Mouse (Mus musculus): ENCODE results near the gene Dhx32. TPM values are rescaled to one million over a fixed set of nuclear protein-coding genes. Genes with fewer than 3 reads are reported as not detected.
"Not testable (repeated sequence)": the region's sequence is repeated elsewhere in the genome, so short reads cannot be mapped to it uniquely, and the experiment has no call there.

The Dhx32 gene
- polyA plus RNA-seq, 3 experiments from 2014 or later: 6.8 to 8.7 (median 8.5) TPM

- no peak for ATAC-seq
These were observed 57.0 kb downstream of the Dhx32 start for GRCm38 (mm10) chr7:133725571-133725970.

GRCm38 (mm10) chr7:133724844-133725243 is 57.7 kb downstream of the Dhx32 start:
- ATAC-seq: no peak

GRCm38 (mm10) chr7:133720616-133721015 is 61.9 kb downstream of the Dhx32 start:
- no peak for ATAC-seq

- ATAC-seq: no peak
These were observed 63.9 kb downstream of the Dhx32 start for GRCm38 (mm10) chr7:133718580-133718979.

GRCm38 (mm10) chr7:133715387-133715786 is 67.1 kb downstream of the Dhx32 start:
- no peak for ATAC-seq

GRCm38 (mm10) chr7:133707301-133707700 is 75.2 kb downstream of the Dhx32 start:
- no peak for ATAC-seq

GRCm38 (mm10) chr7:133703906-133704305 is 78.6 kb downstream of the Dhx32 start:
- no peak for ATAC-seq

- no peak for ATAC-seq
These were observed 80.2 kb downstream of the Dhx32 start for GRCm38 (mm10) chr7:133702333-133702732.

GRCm38 (mm10) chr7:133701366-133701765 is 81.2 kb downstream of the Dhx32 start:
- no peak for ATAC-seq

- ATAC-seq: no peak
These were observed 82.6 kb downstream of the Dhx32 start for GRCm38 (mm10) chr7:133699885-133700284.

- ATAC-seq: no peak
These were observed 84.4 kb downstream of the Dhx32 start for GRCm38 (mm10) chr7:133698021-133698709.

GRCm38 (mm10) chr7:133685644-133686043 is 96.9 kb downstream of the Dhx32 start:
- not testable (repeated sequence) for ATAC-seq

- no peak for ATAC-seq
These were observed 97.8 kb downstream of the Dhx32 start for GRCm38 (mm10) chr7:133684701-133685100.

- ATAC-seq: no peak
These were observed 98.4 kb downstream of the Dhx32 start for GRCm38 (mm10) chr7:133684110-133684509.

GRCm38 (mm10) chr7:133683626-133684025 is 98.9 kb downstream of the Dhx32 start:
- no peak for ATAC-seq

- ATAC-seq: no peak
These were observed 102.6 kb downstream of the Dhx32 start, which contains the start of gene Mmp21 for GRCm38 (mm10) chr7:133679961-133680360. Gene Mmp21, minus strand, starts transcription at chr7:133680061.

- ATAC-seq: no peak
These were observed 103.1 kb downstream of the Dhx32 start for GRCm38 (mm10) chr7:133679439-133679838.

- no peak for ATAC-seq
These were observed 103.8 kb downstream of the Dhx32 start for GRCm38 (mm10) chr7:133678716-133679115.

GRCm38 (mm10) chr7:133676002-133676401 is 106.5 kb downstream of the Dhx32 start:
- ATAC-seq: no peak

Other genes starting within 250 kb of the Dhx32 start
- not detected for gene Tex36, start 180.6 kb downstream of the Dhx32 start, polyA plus RNA-seq (2017; shearing (Covaris generic))
- 10 to 100 TPM; 11.4 to 17.6 (median 15.3) TPM for gene Edrf1, start 145.2 kb downstream of the Dhx32 start, polyA plus RNA-seq (2017; shearing (Covaris generic))
- not detected for gene Mmp21, start 102.7 kb downstream of the Dhx32 start, polyA plus RNA-seq (2017; shearing (Covaris generic))
- gene Bccip, start 73.4 kb downstream of the Dhx32 start, polyA plus RNA-seq (2017; shearing (Covaris generic)): 100 to 1,000 TPM; 169 to 206 (median 171) TPM
- gene Uros, start 72.7 kb downstream of the Dhx32 start, polyA plus RNA-seq (2017; shearing (Covaris generic)): 10 to 100 TPM; 29.1 to 38.2 (median 37.8) TPM
- not detected for gene Fank1, start 5.9 kb downstream of the Dhx32 start, polyA plus RNA-seq (2017; shearing (Covaris generic))